In the genomic region with DNA sequence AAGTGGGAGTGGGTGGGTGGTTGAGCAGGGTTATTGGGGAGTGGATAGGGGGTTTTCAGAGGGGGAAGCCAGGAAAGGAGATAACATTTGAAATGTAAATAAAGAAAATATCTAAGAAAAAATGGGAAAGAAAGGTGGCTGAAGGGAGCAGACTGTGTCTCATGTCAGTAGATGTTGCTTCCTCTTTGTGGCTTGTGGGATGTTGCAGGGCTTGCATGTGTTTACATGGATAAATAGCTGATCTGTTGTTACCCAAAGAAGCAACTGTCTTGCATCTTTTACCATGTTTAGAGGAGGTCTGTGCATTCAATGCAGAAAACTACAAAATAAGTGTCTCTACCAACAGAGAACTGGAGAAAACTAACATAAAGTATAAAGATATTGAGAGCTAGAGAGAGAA, we compare ENCODE assay signal across 14 mouse cellular contexts.
"Had no signal": no experiment of that assay in that cellular context is flagged by ENCODE, and none has a peak within 500 bp of the region (broad histone marks: within the 10 kb centered on the region; RNA-seq: fewer than 3 reads in every experiment).

No protein-coding gene starts in this region.

- H3K27ac ChIP-seq: left cerebral cortex, adult 2 months; limb, embryonic 10.5 days; liver, embryonic 15.5 days; midbrain, embryonic 15.5 days had no signal

- H3K27me3 ChIP-seq: liver, embryonic 15.5 days; midbrain, embryonic 15.5 days had no signal

- H3K4me1 ChIP-seq: limb, embryonic 10.5 days; liver, embryonic 15.5 days; midbrain, embryonic 15.5 days had no signal

- H3K4me3 ChIP-seq: left cerebral cortex, adult 2 months; limb, embryonic 10.5 days; liver, embryonic 15.5 days; midbrain, embryonic 15.5 days had no signal

- H3K9ac ChIP-seq: liver, embryonic 15.5 days; midbrain, embryonic 15.5 days had no signal

- H3K36me3 ChIP-seq: limb, embryonic 10.5 days; liver, embryonic 15.5 days; midbrain, embryonic 15.5 days had no signal

- H3K9me3 ChIP-seq: limb, embryonic 10.5 days; liver, embryonic 15.5 days; midbrain, embryonic 15.5 days had no signal

- DNase-seq: kidney, adult 11 months; kidney, postnatal 14 days; lung, adult 2 months; right cerebral cortex, adult 18-20 months; right cerebral cortex, postnatal 25 days; thymus, adult 18-20 months; thymus, postnatal 14 days had no signal

- ATAC-seq: lung, postnatal 0 days; midbrain, embryonic 15.5 days had no signal

- H3K4me2 ChIP-seq: liver, embryonic 11.5 days; liver, embryonic 15.5 days; midbrain, embryonic 11.5 days; midbrain, embryonic 15.5 days had no signal
